Mouse (Mus musculus): Measurements from ENCODE around the gene Klk14.
A peak's percentile ranks its signal among the peaks of the same experiment; 100 is the strongest.
"Not testable (repeated sequence)": the region's sequence is repeated elsewhere in the genome, so short reads cannot be mapped to it uniquely, and the experiment has no call there.

Klk14 gene

DNA sequence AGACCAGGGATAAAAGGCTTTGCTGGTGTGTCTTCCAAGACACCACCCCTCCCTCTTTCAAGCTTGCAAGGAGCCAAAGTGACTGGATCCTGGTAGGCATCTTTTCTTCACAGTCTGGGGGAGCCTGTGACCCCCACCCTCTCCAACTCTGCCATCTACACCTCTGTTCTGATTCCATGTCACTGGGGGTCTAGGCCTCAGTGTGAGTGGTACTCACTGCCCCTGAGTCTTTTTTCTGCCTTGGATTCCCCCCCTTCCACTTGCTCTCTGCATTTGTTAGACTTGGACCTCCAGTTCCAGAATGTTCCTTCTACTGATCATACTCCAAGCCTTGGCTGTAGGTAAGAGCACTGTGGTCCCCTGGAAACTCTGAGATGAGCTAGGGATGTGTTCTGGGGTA lies at the start of gene Klk14:
TSS of gene Klk14 (plus strand) at position 301 of the 400 bp plus-strand sequence.
- DNase-seq (ENCODE audit: low read depth), result no peak

DNA sequence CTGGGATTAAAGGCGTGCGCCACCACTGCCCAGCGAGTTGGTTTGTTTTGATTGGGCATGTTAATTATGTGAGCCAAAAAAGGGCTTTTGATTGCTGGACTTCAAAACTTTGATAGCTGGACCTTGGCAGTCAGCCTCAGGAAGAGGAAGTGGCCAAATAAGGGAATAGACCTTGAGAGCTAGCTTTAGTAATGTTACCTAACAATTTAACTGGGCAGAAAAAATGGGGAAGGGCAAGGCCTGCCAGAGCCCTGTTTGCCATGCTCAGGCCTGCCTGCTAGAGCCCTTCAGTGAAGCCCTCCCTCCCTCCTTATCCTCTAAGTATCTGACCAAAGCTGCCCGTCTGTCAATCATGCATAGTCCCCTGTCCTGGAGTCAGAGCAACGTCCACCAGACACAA lies 47.6 kb upstream of the Klk14 start:
- DNase-seq (ENCODE audit: low read depth), result no peak

DNA sequence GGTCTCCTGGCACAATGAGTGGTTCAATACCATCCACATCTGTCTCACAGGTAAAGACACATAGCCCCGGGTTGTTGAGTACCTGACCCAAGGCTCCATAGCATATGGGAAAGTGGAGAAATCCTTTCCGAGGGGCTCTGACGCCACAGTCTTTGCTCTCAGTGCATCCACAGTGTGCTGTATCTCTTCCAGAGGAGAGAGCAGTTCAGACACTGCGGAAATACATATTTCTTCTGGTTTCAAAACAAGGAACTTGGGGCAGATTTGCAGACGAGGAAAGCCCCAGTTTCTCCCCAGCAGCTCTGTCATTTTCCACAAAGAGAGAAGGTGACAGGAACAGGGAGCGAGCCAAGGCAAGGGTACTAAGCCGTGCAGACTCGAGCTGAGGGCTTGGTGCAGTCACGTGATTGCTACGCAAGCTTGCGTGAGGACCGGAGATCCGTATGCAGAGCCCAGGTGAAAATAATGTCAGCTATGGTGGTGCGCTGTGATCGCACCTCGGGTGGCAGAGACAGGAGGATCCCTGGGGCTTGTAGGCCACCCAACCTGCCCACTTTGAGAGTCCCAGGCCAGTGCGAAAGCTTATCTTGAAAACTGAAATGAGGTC lies 47.1 kb upstream of the Klk14 start:
- no peak for DNase-seq (ENCODE audit: low read depth)

DNA sequence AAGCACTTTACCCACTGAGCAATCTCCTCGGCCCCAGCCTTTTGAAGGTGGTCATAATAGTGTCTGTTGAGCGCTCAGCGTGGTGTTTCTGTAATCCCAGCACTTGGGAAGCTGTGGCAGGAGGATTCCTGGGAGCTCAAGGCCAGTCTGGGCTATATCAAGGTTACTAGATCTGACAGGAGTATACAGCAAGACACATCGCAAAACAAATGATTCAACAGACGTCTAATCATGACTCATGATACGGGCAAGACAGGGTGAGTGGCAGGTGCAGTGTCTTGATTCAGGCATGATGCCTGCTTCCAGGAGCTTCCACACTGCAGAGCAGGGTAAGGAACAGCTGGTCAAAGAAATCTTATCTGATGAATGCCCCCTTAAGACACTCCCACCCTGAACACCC lies 37.5 kb upstream of the Klk14 start:
- no peak for DNase-seq (ENCODE audit: low read depth)

DNA sequence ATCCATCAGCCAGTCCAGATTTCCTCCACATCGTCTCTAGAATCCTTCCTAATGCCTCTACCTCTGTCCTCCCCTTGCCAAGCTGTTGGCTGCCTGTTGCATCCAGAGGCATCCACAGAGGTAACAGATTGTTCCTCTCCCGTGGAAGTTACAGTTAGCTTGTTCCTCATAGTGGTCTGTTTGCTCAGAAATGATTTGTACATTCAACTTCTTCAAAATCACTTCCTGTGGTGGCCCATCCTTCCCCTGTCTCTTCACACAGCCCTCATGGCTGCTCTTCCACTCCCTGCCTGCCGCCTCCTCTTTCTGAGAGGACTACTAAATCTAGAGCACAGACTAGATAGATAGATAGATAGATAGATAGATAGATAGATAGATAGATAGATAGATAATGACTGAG lies 35.7 kb upstream of the Klk14 start:
- DNase-seq (ENCODE audit: low read depth), result no peak

DNA sequence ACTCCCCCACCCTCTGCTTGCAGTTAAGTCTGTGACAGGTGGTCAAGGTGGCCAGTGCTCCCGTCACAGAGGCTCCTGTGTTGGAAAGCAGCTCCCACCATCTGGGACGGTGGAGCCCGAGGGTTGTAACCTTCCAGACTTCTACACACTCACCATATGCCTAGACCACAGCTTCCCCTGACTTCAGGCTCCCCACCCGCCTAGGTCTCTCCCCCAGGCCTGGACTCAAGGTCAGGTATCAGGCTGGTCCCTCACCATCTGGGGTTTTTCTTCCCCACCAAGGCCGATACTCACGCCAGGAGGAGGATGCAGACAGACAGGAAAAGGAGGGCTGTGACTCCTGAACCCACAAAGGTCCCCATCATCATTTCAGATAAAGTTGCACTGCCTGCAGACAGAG lies 34.0 kb upstream of the Klk14 start:
- no peak for DNase-seq (ENCODE audit: low read depth)

DNA sequence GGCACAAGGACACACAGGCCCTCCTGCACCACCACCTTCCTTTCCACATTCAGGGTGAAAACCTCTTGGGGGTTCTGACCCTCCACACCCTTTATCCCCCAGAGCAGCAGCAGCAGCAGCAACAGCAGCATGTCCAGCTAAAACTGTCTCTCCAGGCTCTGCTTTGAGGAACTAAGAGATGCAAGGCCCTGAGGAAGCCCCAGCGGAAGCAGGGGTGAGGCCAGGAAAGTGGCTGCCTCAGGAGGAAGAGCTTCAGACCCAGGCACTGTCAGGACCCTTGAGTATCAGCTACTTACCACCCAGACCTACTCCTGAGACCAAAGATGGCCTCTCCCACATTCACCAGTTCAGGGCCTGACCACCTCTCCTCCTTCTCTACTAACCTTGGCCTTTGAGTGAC lies 30.2 kb upstream of the Klk14 start, which contains the start of gene Siglece:
TSS of gene Siglece (minus strand) at position 160 of the 400 bp plus-strand sequence.
- DNase-seq (ENCODE audit: low read depth), result no peak

DNA sequence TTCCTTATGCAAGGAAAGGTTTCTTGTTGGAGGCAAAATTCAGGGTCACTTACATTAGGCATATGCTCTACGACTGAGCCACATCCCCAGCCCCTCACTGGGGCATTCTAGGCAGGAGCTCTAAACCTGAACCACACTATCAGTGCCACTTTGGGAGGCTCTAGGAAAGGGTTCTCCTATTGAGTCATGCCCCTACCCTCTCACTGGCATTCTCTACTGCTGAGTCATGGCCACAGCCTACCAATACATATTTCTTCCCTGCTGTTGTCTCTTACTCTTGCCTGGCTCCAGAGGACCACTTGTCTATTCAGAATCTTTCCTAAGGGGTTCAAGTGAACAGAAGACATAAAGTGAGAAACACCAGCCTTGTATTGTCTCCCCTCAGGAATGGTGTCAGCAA lies 27.4 kb upstream of the Klk14 start:
- no peak for DNase-seq (ENCODE audit: low read depth)

DNA sequence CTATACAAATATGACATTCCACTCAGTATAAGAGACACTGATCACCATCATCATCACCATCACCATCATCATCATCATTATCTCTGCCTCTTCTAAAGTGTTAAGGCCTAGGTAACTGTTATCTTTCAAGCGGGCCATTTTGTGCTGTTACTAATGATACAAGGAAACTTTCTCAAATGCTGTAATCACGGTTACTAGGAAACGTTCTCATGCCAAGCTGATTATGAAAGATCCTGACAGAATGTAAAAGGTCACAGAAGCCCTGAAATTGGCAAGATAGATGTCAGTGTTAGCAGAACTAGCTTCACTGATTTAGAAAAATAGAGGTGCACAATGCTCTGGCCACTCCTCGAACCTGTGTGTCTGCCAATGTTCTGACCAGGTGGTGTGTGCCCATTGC lies 23.0 kb upstream of the Klk14 start:
- DNase-seq (ENCODE audit: low read depth), result not testable (repeated sequence)

DNA sequence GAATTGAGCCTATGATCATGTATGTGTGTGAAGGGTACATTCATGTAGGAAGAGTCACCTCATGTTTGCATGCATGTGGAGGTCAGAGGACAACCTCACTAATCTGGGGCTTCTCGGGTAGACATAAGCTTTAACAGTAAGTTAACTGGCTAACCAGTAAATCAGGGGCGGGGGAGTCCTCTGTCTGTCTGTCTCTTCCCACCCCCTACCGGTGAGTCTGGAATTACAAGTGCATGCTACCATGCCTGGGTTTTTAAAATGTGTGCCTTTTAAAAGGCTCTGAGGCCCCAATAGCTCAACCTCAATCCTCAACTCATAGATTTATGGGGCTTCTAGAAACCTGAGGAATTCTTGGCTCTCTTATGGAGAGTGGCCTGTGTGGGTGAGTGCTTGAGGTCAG lies 21.6 kb upstream of the Klk14 start:
- peak; percentile 73 for DNase-seq (ENCODE audit: low read depth)

DNA sequence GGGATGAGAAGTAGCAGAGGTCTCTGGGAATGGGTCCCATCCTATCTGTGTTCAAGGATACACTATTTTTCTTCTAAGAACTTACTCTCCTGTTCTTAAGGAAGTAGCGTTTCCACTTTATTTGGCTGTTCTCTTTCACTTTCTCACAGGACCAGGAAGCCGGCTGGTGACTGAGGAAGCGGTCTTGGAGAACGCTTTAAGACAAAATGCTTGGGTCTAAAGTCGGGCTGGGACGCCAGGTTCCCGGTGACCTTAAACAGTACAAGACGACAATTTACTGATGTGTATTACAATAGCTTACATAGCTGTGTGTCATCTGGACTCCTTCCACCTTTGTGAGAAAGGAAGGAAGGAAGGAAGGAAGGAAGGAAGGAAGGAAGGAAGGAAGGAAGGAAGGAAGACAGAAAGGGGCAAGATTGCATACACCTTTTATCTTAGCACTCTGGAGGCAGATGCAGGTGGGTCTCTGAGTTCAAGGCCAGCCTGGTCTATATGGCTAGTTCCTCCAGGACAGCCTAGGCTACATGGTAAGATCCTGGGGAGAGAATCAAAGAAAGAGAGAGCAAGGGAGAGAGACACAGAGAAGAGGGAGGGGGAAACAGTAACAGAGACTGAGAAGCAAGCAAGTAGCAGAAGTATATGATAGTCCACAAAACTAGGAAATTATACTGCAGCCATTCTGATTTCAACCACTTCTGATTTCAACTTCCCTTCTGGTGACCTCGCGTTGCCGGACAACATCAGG lies 19.0 kb upstream of the Klk14 start:
- DNase-seq (ENCODE audit: low read depth), result peak; percentile 10

DNA sequence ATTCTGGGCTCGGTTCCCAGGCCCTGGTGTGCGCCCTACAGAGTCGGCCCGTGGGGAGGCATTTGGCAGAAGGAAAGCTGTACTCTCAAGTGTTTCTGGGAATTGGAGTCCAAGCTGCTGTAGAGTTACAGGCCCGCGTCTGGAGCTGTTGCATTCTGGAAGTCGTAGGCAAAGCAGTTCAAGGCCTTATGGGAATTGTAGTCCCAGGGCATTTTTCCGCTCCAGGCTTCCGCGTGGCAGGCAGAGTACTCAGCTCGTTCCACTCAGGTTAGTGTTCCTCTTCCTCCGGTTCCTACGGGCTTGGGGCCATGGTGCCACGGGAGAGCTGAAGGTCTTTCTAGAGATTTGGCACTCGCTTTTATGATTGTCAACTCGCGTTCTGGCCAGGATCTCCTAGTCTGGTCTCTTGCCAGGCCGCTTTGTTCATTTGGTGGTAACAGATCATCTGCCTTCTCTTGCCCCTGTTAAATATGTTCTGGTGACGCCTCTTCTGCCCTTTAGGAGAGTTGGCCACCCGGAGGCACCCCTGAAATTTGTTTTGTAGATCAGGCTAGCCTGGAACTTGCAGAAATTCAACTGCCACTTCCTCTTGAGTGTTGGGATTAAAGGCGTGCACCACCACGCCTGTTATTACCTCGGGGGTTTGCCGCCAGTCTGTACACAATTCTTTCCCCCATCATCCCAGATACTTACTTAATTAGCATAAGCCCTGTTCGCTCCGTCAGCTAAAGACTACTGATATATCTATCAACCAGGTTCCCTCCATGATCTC lies 18.2 kb upstream of the Klk14 start, which contains the start of gene Ctu1:
TSS of gene Ctu1 (plus strand) at position 208 of the 772 bp plus-strand sequence.
- DNase-seq (ENCODE audit: low read depth), result peak; percentile 91

DNA sequence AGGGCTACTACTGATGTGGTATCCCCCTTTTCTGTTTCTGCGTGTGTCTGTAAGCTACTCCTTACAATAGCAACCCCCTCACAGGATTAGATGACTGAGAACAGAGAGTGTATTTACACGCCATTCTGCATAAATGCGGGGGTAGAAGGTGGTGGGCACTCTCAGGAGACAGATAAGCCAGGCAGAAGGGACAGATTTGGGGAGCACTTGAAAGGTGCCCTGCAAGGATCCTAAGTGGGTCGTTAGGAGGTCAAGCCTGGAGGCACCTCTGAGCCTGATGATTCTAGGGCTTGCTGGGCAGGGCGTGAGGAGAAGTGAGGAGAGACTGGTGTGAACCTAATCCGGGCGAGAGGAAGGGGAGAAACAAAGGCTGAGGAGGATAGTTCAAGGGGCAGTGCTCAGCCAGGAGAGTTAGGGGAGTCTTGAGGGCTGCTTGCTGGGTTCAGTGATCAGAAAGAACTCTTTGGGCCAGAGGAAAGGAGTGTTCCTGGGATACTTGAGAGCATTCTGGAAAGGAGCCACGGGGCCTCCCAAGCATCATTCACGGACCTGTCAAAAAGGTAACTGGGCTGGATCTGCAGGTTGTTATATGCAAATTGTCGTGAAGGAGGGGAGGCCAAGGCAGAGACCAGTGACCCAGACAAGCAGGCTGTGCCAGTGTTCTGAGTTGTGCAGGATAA lies 17.5 kb upstream of the Klk14 start:
- DNase-seq (ENCODE audit: low read depth), result no peak

DNA sequence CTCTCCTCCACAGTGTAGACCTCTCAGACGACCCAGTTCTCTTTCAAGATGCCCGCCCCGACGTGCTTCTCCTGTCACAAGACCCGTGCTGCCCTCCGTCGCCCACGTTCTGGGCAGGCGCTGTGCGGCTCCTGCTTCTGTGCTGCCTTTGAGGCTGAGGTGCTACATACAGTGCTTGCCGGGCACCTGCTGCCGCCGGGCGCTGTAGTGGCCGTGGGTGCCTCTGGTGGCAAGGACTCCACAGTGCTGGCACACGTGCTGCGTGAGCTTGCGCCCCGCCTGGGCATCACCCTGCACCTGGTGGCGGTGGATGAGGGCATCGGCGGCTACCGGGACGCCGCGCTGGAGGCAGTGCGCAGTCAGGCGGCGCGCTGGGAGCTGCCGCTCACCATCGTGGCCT lies 15.1 kb upstream of the Klk14 start:
- DNase-seq (ENCODE audit: low read depth), result no peak

DNA sequence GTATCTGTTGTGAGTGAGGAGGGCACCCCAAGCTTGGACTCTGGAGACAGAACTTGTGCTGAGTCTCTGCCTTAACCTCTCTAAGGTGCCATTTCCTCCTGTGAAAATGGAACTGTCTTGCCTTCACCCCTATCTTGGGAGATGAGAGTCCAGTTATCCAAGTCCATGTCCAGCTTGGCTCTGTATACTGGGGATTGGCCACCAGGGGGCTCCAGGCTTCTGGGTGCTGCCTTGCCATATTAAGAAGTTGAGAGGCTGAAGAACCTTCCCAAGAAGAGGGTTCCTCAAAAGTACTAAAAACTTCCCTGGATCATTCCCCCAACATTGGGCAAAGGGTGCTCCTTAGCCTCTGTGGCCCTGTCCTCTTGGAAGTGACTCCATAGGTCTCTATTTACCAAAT lies 11.7 kb upstream of the Klk14 start:
- DNase-seq (ENCODE audit: low read depth), result peak; percentile 54

DNA sequence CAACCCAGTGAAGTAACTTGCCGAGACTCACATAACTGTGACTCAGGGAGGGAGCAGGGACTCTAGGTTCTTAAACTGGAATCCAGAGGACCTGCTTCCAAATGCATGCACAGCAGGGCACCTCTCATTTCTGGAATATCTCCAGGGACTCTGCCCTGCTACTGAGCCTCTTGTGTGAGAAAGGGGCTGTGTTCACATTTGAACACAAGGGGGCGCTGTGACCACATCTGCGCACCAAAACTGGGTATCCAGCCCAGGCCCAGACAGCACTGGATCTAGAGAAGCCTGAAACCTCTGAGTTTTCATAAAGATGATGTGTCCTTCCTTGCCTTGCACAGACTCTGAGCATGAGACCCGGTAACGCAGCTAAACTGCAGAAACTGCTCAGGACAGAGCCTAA lies 9.3 kb upstream of the Klk14 start:
- DNase-seq (ENCODE audit: low read depth), result peak; percentile 73

DNA sequence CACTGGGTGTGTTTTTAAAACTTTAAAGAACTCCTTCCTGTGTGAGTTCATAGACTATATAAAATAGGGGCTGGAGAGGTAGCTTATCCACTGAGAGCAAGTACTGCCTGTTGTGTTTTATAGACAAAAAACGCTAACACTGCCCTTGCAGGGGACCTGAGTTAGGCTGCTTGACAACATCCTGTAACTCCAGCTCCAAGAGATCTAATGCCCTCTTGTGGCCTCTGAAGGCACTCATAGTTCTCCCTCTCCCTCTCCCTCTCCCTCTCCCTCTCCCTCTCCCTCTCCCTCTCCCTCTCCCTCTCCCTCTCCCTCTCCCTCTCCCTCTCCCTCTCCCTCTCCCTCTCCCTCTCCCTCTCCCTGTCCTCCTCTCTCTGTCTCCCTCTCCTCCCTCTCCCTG lies 7.7 kb upstream of the Klk14 start:
- not testable (repeated sequence) for DNase-seq (ENCODE audit: low read depth)

DNA sequence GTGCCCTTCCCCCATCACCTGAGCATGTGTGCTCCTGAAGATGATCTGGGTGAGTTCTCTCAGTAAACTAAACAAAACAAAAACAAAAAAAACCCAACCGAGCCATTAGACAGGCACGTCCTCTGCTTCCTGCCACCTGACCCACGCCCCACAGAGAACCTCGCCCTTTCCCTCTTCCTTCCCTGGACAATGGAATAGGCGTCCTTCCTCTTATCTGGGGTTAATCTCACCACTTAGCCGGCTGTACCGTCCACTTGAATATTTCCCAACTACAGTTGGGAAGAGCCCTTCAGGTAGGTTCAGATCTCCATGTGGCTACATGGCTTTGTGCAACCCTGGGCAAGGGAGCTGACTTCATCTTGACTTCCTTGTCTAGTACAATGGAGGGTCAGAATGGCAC lies 5.1 kb upstream of the Klk14 start:
- no peak for DNase-seq (ENCODE audit: low read depth)

DNA sequence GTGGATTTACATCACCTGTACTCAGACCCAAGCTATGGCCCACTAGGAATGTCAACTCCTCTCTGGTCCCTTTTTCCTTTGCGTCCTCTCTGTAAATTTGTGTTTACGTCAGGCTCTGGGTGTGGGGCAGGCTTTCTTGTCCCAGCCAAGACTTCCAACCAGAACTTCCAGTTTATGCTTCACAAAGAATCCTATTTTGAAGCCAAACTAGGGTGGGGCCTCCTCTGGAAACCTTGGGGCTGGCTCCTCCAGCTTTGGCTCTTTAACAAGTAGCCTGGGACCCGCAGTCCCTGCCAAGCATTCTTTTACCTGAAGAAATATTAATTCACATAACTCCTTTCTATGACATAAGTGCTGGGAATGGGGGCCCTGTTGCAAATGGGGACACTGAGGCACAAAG lies 19.8 kb downstream of the Klk14 start:
- no peak for DNase-seq (ENCODE audit: low read depth)

DNA sequence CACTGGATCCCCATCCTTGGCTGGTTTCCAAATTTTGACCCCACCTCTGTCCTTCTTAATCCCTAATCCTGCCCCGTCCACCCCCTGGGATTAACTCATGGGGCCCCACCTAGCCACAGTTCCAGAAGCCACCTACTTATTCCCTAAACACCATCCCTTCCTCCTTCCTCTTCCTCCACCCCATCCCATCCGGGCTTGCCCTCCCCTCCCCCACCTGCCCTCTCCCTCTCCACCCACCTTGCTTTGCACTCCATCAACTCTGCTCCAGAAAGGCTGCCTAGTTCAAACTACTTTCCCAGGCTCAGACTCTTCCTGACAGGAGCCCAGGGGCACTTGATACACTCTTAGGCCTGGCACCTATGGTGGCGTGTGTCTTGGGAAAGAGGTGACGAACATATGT lies 22.0 kb downstream of the Klk14 start, which contains the start of gene Klk13:
TSS of gene Klk13 (plus strand) at position 301 of the 400 bp plus-strand sequence.
- DNase-seq (ENCODE audit: low read depth), result no peak

DNA sequence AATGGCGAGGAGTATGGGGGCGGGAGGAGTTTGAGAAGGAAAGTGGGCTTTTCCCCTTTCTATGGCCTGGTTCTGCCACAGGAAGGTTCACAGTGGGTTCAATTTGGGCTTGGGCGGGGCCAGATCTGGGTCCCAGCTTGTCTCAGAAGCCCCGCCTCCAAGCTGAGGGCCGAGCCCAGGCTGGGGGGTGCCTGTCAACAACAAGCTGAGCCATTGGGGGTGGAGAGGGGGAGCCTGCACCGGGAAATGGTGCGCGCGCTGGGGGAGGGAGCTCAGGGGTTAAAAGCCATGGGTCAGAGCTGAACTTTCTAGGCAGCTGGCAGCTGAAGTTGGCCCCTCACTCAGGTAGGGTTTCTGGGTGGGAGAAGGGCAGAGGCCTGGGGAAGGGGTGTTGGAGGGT lies 22.7 kb downstream of the Klk14 start:
- DNase-seq (ENCODE audit: low read depth), result no peak

DNA sequence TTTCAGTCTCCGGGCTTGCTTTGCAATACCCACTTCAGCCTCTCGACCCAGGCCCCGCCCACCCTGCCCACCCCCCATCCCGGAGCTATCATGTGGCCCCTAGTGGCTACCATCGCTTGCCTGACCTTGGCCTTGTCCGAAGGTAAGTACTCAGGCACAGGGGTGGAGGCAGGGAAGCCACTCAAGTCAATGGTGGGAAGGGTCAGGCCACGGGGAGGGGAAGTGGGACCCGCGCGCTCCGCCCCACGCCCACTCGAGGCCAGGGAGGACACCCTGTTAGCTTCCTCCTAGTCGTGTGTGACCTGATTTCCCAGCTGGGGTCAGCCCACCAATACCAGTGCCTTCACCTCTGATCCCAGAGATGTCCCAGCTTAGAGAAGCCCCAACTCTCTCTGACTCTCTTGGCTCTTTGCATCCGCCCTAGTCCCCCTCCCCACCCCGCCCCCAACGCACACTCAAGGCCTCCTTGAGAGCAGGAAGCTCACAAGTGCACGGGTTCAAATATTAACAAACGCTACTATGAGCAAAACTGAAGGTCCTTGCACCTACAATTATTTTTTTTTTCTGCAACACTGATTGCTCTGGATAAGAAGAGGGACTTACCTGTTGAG lies 23.6 kb downstream of the Klk14 start:
- DNase-seq (ENCODE audit: low read depth), result no peak
